Mouse (Mus musculus): ENCODE data around the gene Zfp764. TPM values are rescaled to one million over a fixed set of nuclear protein-coding genes. Genes with fewer than 3 reads are reported as not detected.
"Not testable (repeated sequence)": the region's sequence is repeated elsewhere in the genome, so short reads cannot be mapped to it uniquely, and the experiment has no call there.

The Zfp764 gene
- polyA plus RNA-seq, 1 experiment from 2014 or later, result 7.1 TPM

GRCm38 (mm10) chr7:127426354-127426753, 19.7 kb upstream of the Zfp764 start:
- Histone ChIP-seq H3K4me1 (ENCODE audit: control insufficient read depth, insufficient read depth, low read length) (peaks cover 1% of the 10 kb centered on the region), H3K36me3 (ENCODE audit: control insufficient read depth, insufficient read depth, low read length) (no peaks in the 10 kb centered on the region), H3K9me3 (ENCODE audit: control insufficient read depth, low read length) (no peaks in the 10 kb centered on the region), H3K4me3 (ENCODE audit: low read depth, low read length) (no peak overlapping the region), H3K27me3 (ENCODE audit: control insufficient read depth, insufficient read depth, low read length) (peaks cover 7% of the 10 kb centered on the region; the same call in 1 of the 2 replicates), H3K27ac (ENCODE audit: low read depth, low read length) (no peak overlapping the region), H3K9ac (ENCODE audit: low read length) (no peak overlapping the region), H3K4me2 (no peak overlapping the region)
- no peak for ATAC-seq (ENCODE audit: low FRiP score)
- 77% methylated on average over 3 of the region's 3 CpGs for WGBS
- DNase-seq (ENCODE audit: low spot score, missing footprints), result no peak

GRCm38 (mm10) chr7:127425911-127426310, 19.3 kb upstream of the Zfp764 start:
- Histone ChIP-seq H3K27me3 (ENCODE audit: control insufficient read depth, insufficient read depth, low read length) (peaks cover 7% of the 10 kb centered on the region; the same call in 1 of the 2 replicates), H3K4me1 (ENCODE audit: control insufficient read depth, insufficient read depth, low read length) (peaks cover 6% of the 10 kb centered on the region), H3K9ac (ENCODE audit: low read length) (no peak overlapping the region), H3K4me3 (ENCODE audit: low read depth, low read length) (no peak overlapping the region), H3K36me3 (ENCODE audit: control insufficient read depth, insufficient read depth, low read length) (no peaks in the 10 kb centered on the region), H3K4me2 (no peak overlapping the region), H3K9me3 (ENCODE audit: control insufficient read depth, low read length) (no peaks in the 10 kb centered on the region), H3K27ac (ENCODE audit: low read depth, low read length) (no peak overlapping the region)
- no peak for DNase-seq (ENCODE audit: low spot score, missing footprints)
- WGBS, result 90% methylated on average over 2 of the region's 2 CpGs
- ATAC-seq (ENCODE audit: low FRiP score), result no peak

- H3K4me3 ChIP-seq (ENCODE audit: low read depth, low read length), result no peak overlapping the region
- ATAC-seq (ENCODE audit: low FRiP score), result no peak
Measured at GRCm38 (mm10) chr7:127425291-127425690, 18.7 kb upstream of the Zfp764 start.

GRCm38 (mm10) chr7:127422247-127422646, 15.6 kb upstream of the Zfp764 start:
- H3K36me3 ChIP-seq (ENCODE audit: control insufficient read depth, insufficient read depth, low read length), result peaks cover 7% of the 10 kb centered on the region; the same call in 1 of the 2 replicates
- no peak overlapping the region for H3K27ac ChIP-seq (ENCODE audit: low read depth, low read length)
- peak overlapping the region; percentile 98 for H3K4me2 ChIP-seq
- H3K27me3 ChIP-seq (ENCODE audit: control insufficient read depth, insufficient read depth, low read length), result peaks cover 7% of the 10 kb centered on the region; the same call in 1 of the 2 replicates
- H3K4me1 ChIP-seq (ENCODE audit: control insufficient read depth, insufficient read depth, low read length), result peaks cover 6% of the 10 kb centered on the region
- DNase-seq (ENCODE audit: low spot score, missing footprints), result peak; percentile 87
- no peak overlapping the region for H3K9ac ChIP-seq (ENCODE audit: low read length)
- WGBS, result 2% methylated on average over 15 of the region's 15 CpGs
- no peaks in the 10 kb centered on the region for H3K9me3 ChIP-seq (ENCODE audit: control insufficient read depth, low read length)
- peak; percentile 47; the same call in 1 of the 2 replicates for ATAC-seq (ENCODE audit: low FRiP score)
- H3K4me3 ChIP-seq (ENCODE audit: low read depth, low read length), result peak overlapping the region; percentile 75

More at GRCm38 (mm10) chr7:127425291-127425690, 18.7 kb upstream of the Zfp764 start:
- no peak overlapping the region for H3K27ac ChIP-seq (ENCODE audit: low read depth, low read length)
- H3K4me1 ChIP-seq (ENCODE audit: control insufficient read depth, insufficient read depth, low read length), result peaks cover 6% of the 10 kb centered on the region
- H3K9me3 ChIP-seq (ENCODE audit: control insufficient read depth, low read length), result no peaks in the 10 kb centered on the region
- WGBS, result 87% methylated on average over 3 of the region's 3 CpGs
- H3K27me3 ChIP-seq (ENCODE audit: control insufficient read depth, insufficient read depth, low read length), result peaks cover 7% of the 10 kb centered on the region; the same call in 1 of the 2 replicates
- no peak overlapping the region for H3K4me2 ChIP-seq
- no peak overlapping the region for H3K9ac ChIP-seq (ENCODE audit: low read length)
- no peak for DNase-seq (ENCODE audit: low spot score, missing footprints)
- no peaks in the 10 kb centered on the region for H3K36me3 ChIP-seq (ENCODE audit: control insufficient read depth, insufficient read depth, low read length)

- Histone ChIP-seq H3K9ac (ENCODE audit: low read length) (peak within 1 kb of the TSS; percentile 82), H3K4me2 (peak within 1 kb of the TSS; percentile 98), H3K27me3 (ENCODE audit: control insufficient read depth, insufficient read depth, low read length) (peaks cover 7% of the 10 kb centered on the region; the same call in 1 of the 2 replicates), H3K36me3 (ENCODE audit: control insufficient read depth, insufficient read depth, low read length) (peaks cover 7% of the 10 kb centered on the region; the same call in 1 of the 2 replicates), H3K27ac (ENCODE audit: low read depth, low read length) (peak within 1 kb of the TSS; percentile 17; the same call in 1 of the 2 replicates), H3K4me1 (ENCODE audit: control insufficient read depth, insufficient read depth, low read length) (peaks cover 6% of the 10 kb centered on the region), H3K9me3 (ENCODE audit: control insufficient read depth, low read length) (no peaks in the 10 kb centered on the region), H3K4me3 (ENCODE audit: low read depth, low read length) (peak within 1 kb of the TSS; percentile 75)
- DNase-seq (ENCODE audit: low spot score, missing footprints), result peak; percentile 100
- WGBS, result under 1% methylated on average over 48 of the region's 48 CpGs
- peak; percentile 97 for ATAC-seq (ENCODE audit: low FRiP score)
Measured at GRCm38 (mm10) chr7:127421388-127422191, 15.0 kb upstream of the Zfp764 start, which contains the start of gene Zfp688. Gene Zfp688 (minus strand): TSS chr7:127422068.

- no peak overlapping the region for H3K9ac ChIP-seq (ENCODE audit: low read length)
- DNase-seq (ENCODE audit: low spot score, missing footprints) (no peak), ATAC-seq (ENCODE audit: low FRiP score) (no peak)
- H3K4me3 ChIP-seq (ENCODE audit: low read depth, low read length), result no peak overlapping the region
- H3K4me1 ChIP-seq (ENCODE audit: control insufficient read depth, insufficient read depth, low read length), result no peaks in the 10 kb centered on the region
- 83% methylated on average over 2 of the region's 2 CpGs for WGBS
- H3K27ac ChIP-seq (ENCODE audit: low read depth, low read length), result no peak overlapping the region
- H3K27me3 ChIP-seq (ENCODE audit: control insufficient read depth, insufficient read depth, low read length), result no peaks in the 10 kb centered on the region
- H3K36me3 ChIP-seq (ENCODE audit: control insufficient read depth, insufficient read depth, low read length), result no peaks in the 10 kb centered on the region
- H3K4me2 ChIP-seq, result no peak overlapping the region
- no peaks in the 10 kb centered on the region for H3K9me3 ChIP-seq (ENCODE audit: control insufficient read depth, low read length)
Measured at GRCm38 (mm10) chr7:127411418-127411817, 4.8 kb upstream of the Zfp764 start.

GRCm38 (mm10) chr7:127404101-127404500, 2.5 kb downstream of the Zfp764 start:
- not testable (repeated sequence) for H3K27ac ChIP-seq (ENCODE audit: low read depth, low read length); H3K4me2 ChIP-seq; ATAC-seq (ENCODE audit: low FRiP score); DNase-seq (ENCODE audit: low spot score, missing footprints); H3K4me1 ChIP-seq (ENCODE audit: control insufficient read depth, insufficient read depth, low read length); H3K9ac ChIP-seq (ENCODE audit: low read length); H3K36me3 ChIP-seq (ENCODE audit: control insufficient read depth, insufficient read depth, low read length); H3K27me3 ChIP-seq (ENCODE audit: control insufficient read depth, insufficient read depth, low read length); H3K9me3 ChIP-seq (ENCODE audit: control insufficient read depth, low read length); H3K4me3 ChIP-seq (ENCODE audit: low read depth, low read length)
- 97% methylated on average over 6 of the region's 6 CpGs for WGBS

GRCm38 (mm10) chr7:127402980-127403379, 3.6 kb downstream of the Zfp764 start:
- H3K4me3 ChIP-seq (ENCODE audit: low read depth, low read length), result no peak overlapping the region
- DNase-seq (ENCODE audit: low spot score, missing footprints), result no peak
- no peak overlapping the region for H3K9ac ChIP-seq (ENCODE audit: low read length)
- ATAC-seq (ENCODE audit: low FRiP score), result no peak
- H3K36me3 ChIP-seq (ENCODE audit: control insufficient read depth, insufficient read depth, low read length), result no peaks in the 10 kb centered on the region
- no peak overlapping the region for H3K4me2 ChIP-seq
- H3K4me1 ChIP-seq (ENCODE audit: control insufficient read depth, insufficient read depth, low read length), result no peaks in the 10 kb centered on the region
- no peaks in the 10 kb centered on the region for H3K9me3 ChIP-seq (ENCODE audit: control insufficient read depth, low read length)
- WGBS, result 47% methylated on average over 2 of the region's 2 CpGs
- H3K27ac ChIP-seq (ENCODE audit: low read depth, low read length), result no peak overlapping the region
- H3K27me3 ChIP-seq (ENCODE audit: control insufficient read depth, insufficient read depth, low read length), result no peaks in the 10 kb centered on the region

GRCm38 (mm10) chr7:127400355-127400754, 6.3 kb downstream of the Zfp764 start:
- no peak overlapping the region for H3K9ac ChIP-seq (ENCODE audit: low read length)
- no peaks in the 10 kb centered on the region for H3K27me3 ChIP-seq (ENCODE audit: control insufficient read depth, insufficient read depth, low read length)
- no peak overlapping the region for H3K27ac ChIP-seq (ENCODE audit: low read depth, low read length)
- DNase-seq (ENCODE audit: low spot score, missing footprints), result no peak
- H3K4me1 ChIP-seq (ENCODE audit: control insufficient read depth, insufficient read depth, low read length), result no peaks in the 10 kb centered on the region
- H3K4me3 ChIP-seq (ENCODE audit: low read depth, low read length), result no peak overlapping the region
- H3K9me3 ChIP-seq (ENCODE audit: control insufficient read depth, low read length), result no peaks in the 10 kb centered on the region
- no peaks in the 10 kb centered on the region for H3K36me3 ChIP-seq (ENCODE audit: control insufficient read depth, insufficient read depth, low read length)
- no peak overlapping the region for H3K4me2 ChIP-seq
- no peak for ATAC-seq (ENCODE audit: low FRiP score)
- WGBS, result 67% methylated on average over 3 of the region's 3 CpGs
